Mouse (Mus musculus) central nervous system, embryonic 11.5 days (tissue): ENCODE data around the gene Gm10428. TPM values are rescaled to one million over a fixed set of nuclear protein-coding genes. Genes with fewer than 3 reads are reported as not detected.

Source experiments
- polyA plus RNA-seq: library from polyadenylated mRNA; depleted of rRNA; stranded (reverse); fragments of >200 nt; gene quantifications from 2 replicates; pipeline ENCODE4 v1.2.3, GENCODE M21; 2012; rRNA removed

The Gm10428 gene
- not detected in 2 replicates for polyA plus RNA-seq

DNA sequence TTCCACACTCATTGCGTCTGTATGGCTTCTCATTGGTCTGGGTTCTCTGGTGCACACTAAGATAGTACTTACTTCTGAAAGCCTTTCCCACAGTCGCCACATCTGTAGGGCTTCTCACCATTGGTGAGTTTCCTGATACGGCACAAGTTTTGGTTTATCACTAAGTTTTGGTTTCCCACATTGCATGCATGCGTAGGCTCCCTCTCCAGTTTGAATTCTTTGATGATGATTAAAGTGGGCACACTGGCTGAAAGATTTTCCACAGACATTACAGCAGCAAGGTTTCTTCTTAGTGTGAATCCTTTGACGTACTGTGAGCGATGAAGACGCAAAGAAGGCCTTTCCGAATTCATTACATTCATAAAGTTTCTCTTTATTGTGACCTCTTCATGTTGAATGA lies at the start of gene Gm10428:
Gene Gm10428 (plus strand): TSS at position 321 of the 400 bp plus-strand sequence.

GRCm38 (mm10) chr11:62731311-62732021 lies 21.4 kb upstream of the Gm10428 start, which contains the start of gene Zfp287:
Gene Zfp287, minus strand, starts transcription at chr11:62731905.

GRCm38 (mm10) chr11:62788935-62789616 lies 36.2 kb downstream of the Gm10428 start, which contains the start of gene Zfp286:
Gene Zfp286, minus strand, starts transcription at chr11:62789462.

Other genes with a start within 250 kb of the Gm10428 start
- 55.4 and 71.4 TPM in 2 replicates for gene Cenpv, start 213.8 kb upstream of the Gm10428 start, polyA plus RNA-seq
- gene Ubb, start 201.9 kb upstream of the Gm10428 start, polyA plus RNA-seq, result 2,944 and 2,951 TPM in 2 replicates
- gene Trpv2, start 178.6 kb upstream of the Gm10428 start, polyA plus RNA-seq, result 5.7 and 6.2 TPM in 2 replicates
- 9.8 and 16.3 TPM in 2 replicates for gene Lrrc75a, start 104.6 kb upstream of the Gm10428 start, polyA plus RNA-seq
- 31.3 and 47.4 TPM in 2 replicates for gene Mmgt2, start 104.4 kb upstream of the Gm10428 start, polyA plus RNA-seq
- gene Zfp287, start 21.2 kb upstream of the Gm10428 start, polyA plus RNA-seq, result 8.1 and 10.9 TPM in 2 replicates
- 18.7 and 21.9 TPM in 2 replicates for gene Zfp286, start 36.4 kb downstream of the Gm10428 start, polyA plus RNA-seq
- gene Trim16, start 67.1 kb downstream of the Gm10428 start, polyA plus RNA-seq, result 2.3 and 5.5 TPM in 2 replicates
- gene Fbxw10, start 94.0 kb downstream of the Gm10428 start, polyA plus RNA-seq, result 0.28 and 0.50 TPM in 2 replicates
- gene Tvp23b, start 126.4 kb downstream of the Gm10428 start, polyA plus RNA-seq, result 20.5 and 30.8 TPM in 2 replicates
- 0.30 and 0.34 TPM in 2 replicates for gene Cdrt4, start 198.1 kb downstream of the Gm10428 start, polyA plus RNA-seq